Mouse (Mus musculus) megakaryocyte, adult 5-6 weeks (primary cell): Measurements from ENCODE around the gene Szrd1. TPM values are rescaled to one million over a fixed set of nuclear protein-coding genes. Genes with fewer than 3 reads are reported as not detected.
"Not testable (repeated sequence)": the region's sequence is repeated elsewhere in the genome, so short reads cannot be mapped to it uniquely, and the experiment has no call there.

Experiments used
- ATAC-seq: 2 replicates; pipeline ENCODE4 v1.8.0; 2016; ENCODE audit warnings: mild to moderate bottlenecking, inconsistent platforms; ENCODE audit not compliant: poor library complexity, severe bottlenecking
- total RNA-seq, 2 experiments: library from RNA; stranded (forward) in 1 of 2; stranded (reverse) in 1 of 2; fragments of 153-499, 151-499 nt in 1 of 2; fragments of 221-1000, 200-1000 nt in 1 of 2; gene quantifications; 2 replicates each; pipeline versions ENCODE4 v1.2.3 to v1.2.4; 2015 to 2017

The Szrd1 gene
- total RNA-seq, 2 experiments from 2014 or later, result 46.8 to 46.9 TPM

- peak; percentile 51 for ATAC-seq
Measured at GRCm38 (mm10) chr4:141148009-141148801, 8.6 kb upstream of the Szrd1 start.

- ATAC-seq, result peak; percentile 87
Measured at GRCm38 (mm10) chr4:141147112-141148008, 7.8 kb upstream of the Szrd1 start, which contains the start of gene Fbxo42. Gene Fbxo42 (plus strand): TSS chr4:141147913.

GRCm38 (mm10) chr4:141146491-141147033 is 7.0 kb upstream of the Szrd1 start:
- no peak for ATAC-seq

GRCm38 (mm10) chr4:141145124-141145523 is 5.5 kb upstream of the Szrd1 start:
- ATAC-seq, result not testable (repeated sequence)

GRCm38 (mm10) chr4:141142285-141142811 is 2.8 kb upstream of the Szrd1 start:
- ATAC-seq, result peak; percentile 39

GRCm38 (mm10) chr4:141140967-141141366 is 1.4 kb upstream of the Szrd1 start:
- ATAC-seq, result no peak

- not testable (repeated sequence) for ATAC-seq
Measured at GRCm38 (mm10) chr4:141140354-141140753, 779 bp upstream of the Szrd1 start.

- ATAC-seq, result peak; percentile 11; the same call in 1 of the 2 replicates
Measured at GRCm38 (mm10) chr4:141138425-141139115, 1.0 kb downstream of the Szrd1 start.

- ATAC-seq, result not testable (repeated sequence)
Measured at GRCm38 (mm10) chr4:141137740-141138139, 1.8 kb downstream of the Szrd1 start.

GRCm38 (mm10) chr4:141136126-141136525 is 3.4 kb downstream of the Szrd1 start:
- ATAC-seq, result no peak

- peak; percentile 13; the same call in 1 of the 2 replicates for ATAC-seq
Measured at GRCm38 (mm10) chr4:141134751-141135530, 4.6 kb downstream of the Szrd1 start.

GRCm38 (mm10) chr4:141134031-141134441 is 5.5 kb downstream of the Szrd1 start:
- ATAC-seq, result no peak

- ATAC-seq, result no peak
Measured at GRCm38 (mm10) chr4:141133227-141133626, 6.3 kb downstream of the Szrd1 start.

- ATAC-seq, result no peak
Measured at GRCm38 (mm10) chr4:141132191-141132590, 7.4 kb downstream of the Szrd1 start.

- ATAC-seq, result no peak
Measured at GRCm38 (mm10) chr4:141131531-141132061, 8.0 kb downstream of the Szrd1 start.

GRCm38 (mm10) chr4:141130704-141131342 is 8.8 kb downstream of the Szrd1 start:
- ATAC-seq, result no peak

GRCm38 (mm10) chr4:141129190-141129710 is 10.3 kb downstream of the Szrd1 start:
- ATAC-seq, result no peak

GRCm38 (mm10) chr4:141123065-141123464 is 16.5 kb downstream of the Szrd1 start:
- no peak for ATAC-seq
